Comparison of ENCODE assay signal across 10 mouse cellular contexts in genomic region chr1:193326456-193327145, GRCm38 (mm10). TPM values are rescaled to one million over a fixed set of nuclear protein-coding genes. Genes with fewer than 3 reads are reported as not detected.
A peak's percentile ranks its signal among the peaks of the same experiment; 100 is the strongest.
DNase-seq lines count a peak whose midpoint lies in the region; ATAC-seq and TF ChIP-seq lines count a peak whose summit lies in the region.
"Had no signal": no experiment of that assay in that cellular context is flagged by ENCODE, and none has a peak within 500 bp of the region (broad histone marks: within the 10 kb centered on the region; RNA-seq: fewer than 3 reads in every experiment).

No protein-coding gene starts in this region.

- no peak overlapping the region for H3K27ac ChIP-seq in forebrain, postnatal 0 days (ENCODE audit: low read depth, low read length)
- H3K27ac ChIP-seq in forebrain, embryonic 15.5 days (replicated peaks): no peak overlapping the region
- H3K27ac ChIP-seq: embryonic facial prominence, embryonic 12.5 days; neural tube, embryonic 13.5 days had no signal

- H3K9ac ChIP-seq in forebrain, postnatal 0 days: no peak overlapping the region
- H3K9ac ChIP-seq in forebrain, embryonic 15.5 days (replicated peaks): no peak overlapping the region
- H3K9ac ChIP-seq: embryonic facial prominence, embryonic 12.5 days; neural tube, embryonic 13.5 days had no signal

- no peaks in the 10 kb centered on the region for H3K27me3 ChIP-seq in forebrain, postnatal 0 days (ENCODE audit: insufficient read depth, low read length)
- no peaks in the 10 kb centered on the region for H3K27me3 ChIP-seq in forebrain, embryonic 15.5 days
- H3K27me3 ChIP-seq: neural tube, embryonic 13.5 days had no signal

- no peaks in the 10 kb centered on the region for H3K36me3 ChIP-seq in forebrain, postnatal 0 days (ENCODE audit: insufficient read depth)
- no peaks in the 10 kb centered on the region for H3K36me3 ChIP-seq in forebrain, embryonic 15.5 days
- H3K36me3 ChIP-seq: embryonic facial prominence, embryonic 12.5 days; neural tube, embryonic 13.5 days had no signal

- H3K4me2 ChIP-seq in forebrain, postnatal 0 days (ENCODE audit: low read depth): no peak overlapping the region
- H3K4me2 ChIP-seq in forebrain, embryonic 15.5 days (replicated peaks): no peak overlapping the region
- H3K4me2 ChIP-seq: embryonic facial prominence, embryonic 12.5 days; neural tube, embryonic 13.5 days had no signal

- DNase-seq in forebrain, postnatal 0 days: no peak
- DNase-seq in thymus, postnatal 14 days: peak; percentile 25
- no peak for DNase-seq in thymus, postnatal 0 days (ENCODE audit: low spot score)
- peak; percentile 92 to 93 for DNase-seq in kidney, postnatal 36 days
- no peak for DNase-seq in gastrocnemius, postnatal 4 days (ENCODE audit: low spot score in 2 of 2)

- no peak for ATAC-seq in forebrain, postnatal 0 days
- ATAC-seq in forebrain, embryonic 15.5 days (replicated peaks): no peak
- no peak for ATAC-seq in megakaryocyte-erythroid progenitor cell, adult 5-6 weeks (replicated peaks; ENCODE audit: low FRiP score, low TSS enrichment, poor library complexity, severe bottlenecking)
- ATAC-seq in granulocyte monocyte progenitor cell, adult 5-6 weeks (replicated peaks; ENCODE audit: poor library complexity, severe bottlenecking): no peak

- TF ChIP-seq CTCF in forebrain, postnatal 0 days (IDR thresholded peaks at IDR 0.05; ENCODE audit: low read depth): peak; percentile 29; the same call in 1 of the 2 replicates

- WGBS in forebrain, postnatal 0 days: 75% methylated on average over 7 of the region's 7 CpGs
- 76% methylated on average over 7 of the region's 7 CpGs for WGBS in forebrain, embryonic 15.5 days

- H3K9me3 ChIP-seq in forebrain, postnatal 0 days (ENCODE audit: low read length): no peaks in the 10 kb centered on the region
- no peaks in the 10 kb centered on the region for H3K9me3 ChIP-seq in forebrain, embryonic 15.5 days
- H3K9me3 ChIP-seq: embryonic facial prominence, embryonic 12.5 days; neural tube, embryonic 13.5 days had no signal

- H3K4me3 ChIP-seq in forebrain, postnatal 0 days (ENCODE audit: low read depth, low read length): no peak overlapping the region
- H3K4me3 ChIP-seq in forebrain, embryonic 15.5 days: no peak overlapping the region
- H3K4me3 ChIP-seq: embryonic facial prominence, embryonic 12.5 days; neural tube, embryonic 13.5 days had no signal

- no peaks in the 10 kb centered on the region for H3K4me1 ChIP-seq in forebrain, postnatal 0 days (ENCODE audit: insufficient read depth)
- H3K4me1 ChIP-seq in forebrain, embryonic 15.5 days: peaks cover 13% of the 10 kb centered on the region
- H3K4me1 ChIP-seq: embryonic facial prominence, embryonic 12.5 days had no signal

RNA-seq across cellular contexts. Expression of gene Camk1g, which starts 43.5 kb away (rescaled TPM):
- total RNA-seq in forebrain, postnatal 0 days (2014; rRNA removed): 50.3 and 56.1 TPM in 2 replicates
- polyA plus RNA-seq in forebrain, postnatal 0 days (2015; fragmentation: Nextera tagmentation; extraction: Ambion mirVana): 37.4 and 46.0 TPM in 2 replicates
- polyA plus RNA-seq in forebrain, embryonic 15.5 days (2015; fragmentation: Nextera tagmentation; extraction: Ambion mirVana): 43.6 and 44.8 TPM in 2 replicates
- 1.0 and 2.6 TPM in 2 replicates for polyA plus RNA-seq in thymus, postnatal 0 days (2015; fragmentation: Nextera tagmentation; extraction: Ambion mirVana)
- not detected in 2 replicates for total RNA-seq in megakaryocyte-erythroid progenitor cell, adult 5-6 weeks (2014; fragmentation: Nextera tagmentation)
- not detected in 2 replicates for total RNA-seq in megakaryocyte-erythroid progenitor cell, adult 5-6 weeks (2017)
- total RNA-seq in granulocyte monocyte progenitor cell, adult 5-6 weeks (2014; fragmentation: Nextera tagmentation): not detected in 2 replicates
- not detected in 2 replicates for total RNA-seq in granulocyte monocyte progenitor cell, adult 5-6 weeks (2017)
- total RNA-seq in gastrocnemius, postnatal 4 days (2021): 1 to 10 TPM; 1.0 to 1.2 TPM

RNA-seq across cellular contexts. Expression of gene G0s2, which starts 53.6 kb away (rescaled TPM):
- total RNA-seq in forebrain, postnatal 0 days (2014; rRNA removed): 5.7 and 11.0 TPM in 2 replicates
- polyA plus RNA-seq in forebrain, postnatal 0 days (2015; fragmentation: Nextera tagmentation; extraction: Ambion mirVana): 4.7 and 5.0 TPM in 2 replicates
- 5.1 and 5.3 TPM in 2 replicates for polyA plus RNA-seq in forebrain, embryonic 15.5 days (2015; fragmentation: Nextera tagmentation; extraction: Ambion mirVana)
- 19.9 and 21.3 TPM in 2 replicates for polyA plus RNA-seq in thymus, postnatal 0 days (2015; fragmentation: Nextera tagmentation; extraction: Ambion mirVana)
- 1.2 TPM in 1 of 2 replicates, not detected in the other for total RNA-seq in megakaryocyte-erythroid progenitor cell, adult 5-6 weeks (2014; fragmentation: Nextera tagmentation)
- not detected in 2 replicates for total RNA-seq in megakaryocyte-erythroid progenitor cell, adult 5-6 weeks (2017)
- 1.8 and 2.3 TPM in 2 replicates for total RNA-seq in granulocyte monocyte progenitor cell, adult 5-6 weeks (2014; fragmentation: Nextera tagmentation)
- total RNA-seq in granulocyte monocyte progenitor cell, adult 5-6 weeks (2017): 7.5 and 20.4 TPM in 2 replicates
- total RNA-seq in gastrocnemius, postnatal 4 days (2021): 10 to 100 TPM; 45.2 to 61.4 TPM

Comparison
In these comparisons a context has a peak if more than half of its experiments do, and no peak if none do; other contexts are left out.
1. DNase-seq: peak in thymus, postnatal 14 days (single experiment) and kidney, postnatal 36 days (2 of 2); none in forebrain, postnatal 0 days (single experiment), thymus, postnatal 0 days (single experiment) and gastrocnemius, postnatal 4 days (0 of 2).
2. RNA of gene Camk1g, which starts 43.5 kb away (total RNA-seq): 50.3 to 56.1 TPM in forebrain, postnatal 0 days; 1.0 to 1.2 TPM in gastrocnemius, postnatal 4 days, not detected in megakaryocyte-erythroid progenitor cell, adult 5-6 weeks and not detected in granulocyte monocyte progenitor cell, adult 5-6 weeks; every median in the first group is over 10 times any median in the second.